Mouse (Mus musculus): ENCODE data around the gene Scn11a. TPM values are rescaled to one million over a fixed set of nuclear protein-coding genes. Genes with fewer than 3 reads are reported as not detected.

Gene Scn11a
- polyA plus RNA-seq, 1 experiment from 2014 or later, result 0.04 TPM

DNA sequence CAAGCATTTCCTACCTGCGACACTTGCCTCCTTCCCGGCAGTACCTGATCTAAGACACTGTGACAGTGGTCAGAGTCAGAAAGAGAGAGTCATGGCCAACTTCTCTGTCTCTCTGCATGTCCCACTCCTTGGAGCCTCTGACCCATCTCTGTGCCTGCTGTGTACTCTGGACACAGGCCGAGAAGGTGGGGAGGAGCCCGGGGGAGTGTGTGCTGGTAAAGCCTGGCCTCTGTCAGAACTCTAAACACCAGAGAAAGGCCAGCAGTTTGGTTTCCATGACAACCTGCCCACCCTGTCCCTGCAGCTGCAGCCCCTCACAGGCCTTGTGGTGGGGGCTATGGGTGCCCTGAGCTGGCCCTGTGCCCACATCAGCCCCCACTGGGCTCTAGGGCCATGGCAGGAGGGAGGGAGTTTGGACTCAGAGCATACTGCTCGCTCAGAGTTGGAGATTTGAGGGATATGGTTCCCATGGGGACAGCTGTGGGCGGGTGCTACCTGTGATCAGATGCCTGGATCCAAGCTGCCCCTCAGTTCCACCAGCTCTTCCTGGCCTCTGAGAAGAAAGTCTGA, 99.9 kb downstream of the Scn11a start:
- H3K36me3 ChIP-seq, result no peaks in the 10 kb centered on the region
- H3K27me3 ChIP-seq, result no peaks in the 10 kb centered on the region
- no peak overlapping the region for H3K4me3 ChIP-seq
- H3K9me3 ChIP-seq, result no peaks in the 10 kb centered on the region
- H3K4me1 ChIP-seq (replicated peaks), result peaks cover 4% of the 10 kb centered on the region
- no peak overlapping the region for H3K4me2 ChIP-seq
- no peak overlapping the region for H3K9ac ChIP-seq
- 0 out of 2 replicates have a peak, but pooled peaks have one; percentile 24 for ATAC-seq (ENCODE audit: low FRiP score)
- WGBS, result 72% methylated on average over 6 of the region's 6 CpGs
- H3K27ac ChIP-seq, result no peak overlapping the region

GRCm38 (mm10) chr9:119719222-119719621, 106.0 kb downstream of the Scn11a start, which contains the start of gene Scn10a:
Gene Scn10a, minus strand, starts transcription at chr9:119719322.
- Histone ChIP-seq H3K4me3 (no peak within 1 kb of the TSS), H3K4me2 (no peak within 1 kb of the TSS), H3K9ac (no peak within 1 kb of the TSS), H3K9me3 (no peaks in the 10 kb centered on the region), H3K27me3 (no peaks in the 10 kb centered on the region), H3K27ac (no peak within 1 kb of the TSS), H3K4me1 (replicated peaks) (no peaks in the 10 kb centered on the region), H3K36me3 (no peaks in the 10 kb centered on the region)
- 82% methylated on average over 11 of the region's 11 CpGs for WGBS
- ATAC-seq (ENCODE audit: low FRiP score), result no peak

- Histone ChIP-seq H3K36me3 (no peaks in the 10 kb centered on the region), H3K4me2 (no peak overlapping the region), H3K4me3 (no peak overlapping the region), H3K4me1 (replicated peaks) (no peaks in the 10 kb centered on the region), H3K27me3 (peaks cover 12% of the 10 kb centered on the region; the same call in 1 of the 2 replicates), H3K27ac (no peak overlapping the region), H3K9me3 (no peaks in the 10 kb centered on the region), H3K9ac (no peak overlapping the region)
- no peak for ATAC-seq (ENCODE audit: low FRiP score)
- WGBS, result 17% methylated on average over 6 of the region's 6 CpGs
Observed at GRCm38 (mm10) chr9:119706700-119707099, 118.6 kb downstream of the Scn11a start.

Other genes with a start within 250 kb of the Scn11a start
- gene Scn5a, start 246.4 kb downstream of the Scn11a start, polyA plus RNA-seq (2015; fragmentation: Nextera tagmentation; extraction: Ambion mirVana), result 0.25 and 0.32 TPM in 2 replicates
- gene Scn10a, start 106.1 kb downstream of the Scn11a start, polyA plus RNA-seq (2015; fragmentation: Nextera tagmentation; extraction: Ambion mirVana), result 1.6 and 2.2 TPM in 2 replicates
- 63.2 and 65.3 TPM in 2 replicates for gene Wdr48, start 69.4 kb upstream of the Scn11a start, polyA plus RNA-seq (2015; fragmentation: Nextera tagmentation; extraction: Ambion mirVana)
- 26.0 and 27.9 TPM in 2 replicates for gene Gorasp1, start 112.1 kb upstream of the Scn11a start, polyA plus RNA-seq (2015; fragmentation: Nextera tagmentation; extraction: Ambion mirVana)
- gene Ttc21a, start 112.2 kb upstream of the Scn11a start, polyA plus RNA-seq (2015; fragmentation: Nextera tagmentation; extraction: Ambion mirVana), result 0.65 and 1.2 TPM in 2 replicates
- 1.2 and 1.7 TPM in 2 replicates for gene Csrnp1, start 159.2 kb upstream of the Scn11a start, polyA plus RNA-seq (2015; fragmentation: Nextera tagmentation; extraction: Ambion mirVana)
- 0.04 and 0.09 TPM in 2 replicates for gene Xirp1, start 198.1 kb upstream of the Scn11a start, polyA plus RNA-seq (2015; fragmentation: Nextera tagmentation; extraction: Ambion mirVana)
- 8.9 and 9.5 TPM in 2 replicates for gene Cx3cr1, start 244.4 kb upstream of the Scn11a start, polyA plus RNA-seq (2015; fragmentation: Nextera tagmentation; extraction: Ambion mirVana)

Data from hindbrain, embryonic 13.5 days (tissue).